Mouse (Mus musculus) forebrain, embryonic 13.5 days (tissue): ENCODE data around the gene Vgll4. TPM values are rescaled to one million over a fixed set of nuclear protein-coding genes. Genes with fewer than 3 reads are reported as not detected.

Source experiments
- ATAC-seq: fragments of 200-750 bp; cut with Nextera tagmentation; 2 replicates; pipeline ENCODE4 v1.8.0; 2017
- H3K27ac ChIP-seq: fragments of 300-500 bp; sonication (generic); 2 replicates; pipeline ENCODE4 v1.5.1; 2015; ENCODE audit warnings: inconsistent platforms, mild to moderate bottlenecking, moderate library complexity
- H3K27me3 ChIP-seq: fragments of 300-500 bp; sonication (generic); 2 replicates; pipeline ENCODE4 v1.6.1; 2015; ENCODE audit warnings: mild to moderate bottlenecking, inconsistent platforms
- H3K36me3 ChIP-seq: fragments of 300-500 bp; sonication (generic); 2 replicates; pipeline ENCODE4 v1.6.1; 2015; ENCODE audit warnings: mild to moderate bottlenecking, inconsistent platforms; ENCODE audit not compliant: poor library complexity, severe bottlenecking
- H3K4me1 ChIP-seq: fragments of 300-500 bp; sonication (generic); 2 replicates; pipeline ENCODE4 v1.6.1; 2015; ENCODE audit warnings: inconsistent platforms
- H3K4me2 ChIP-seq: fragments of 300-500 bp; sonication (generic); 2 replicates; pipeline ENCODE4 v1.6.1; 2015; ENCODE audit warnings: inconsistent platforms, mild to moderate bottlenecking, moderate library complexity
- H3K4me3 ChIP-seq: fragments of 300-500 bp; sonication (generic); 2 replicates; pipeline ENCODE4 v1.5.1; 2015; ENCODE audit warnings: mild to moderate bottlenecking, inconsistent platforms
- H3K9ac ChIP-seq: fragments of 300-500 bp; sonication (generic); 2 replicates; pipeline ENCODE4 v1.6.1; 2015; ENCODE audit warnings: mild to moderate bottlenecking, inconsistent platforms
- H3K9me3 ChIP-seq: fragments of 300-500 bp; sonication (generic); replicated peaks from 2 replicates; pipeline ENCODE4 v1.6.1; 2016; ENCODE audit warnings: inconsistent platforms
- WGBS: fragments of 180-500 bp; shearing (Covaris S2); methylation state at CpG from one replicate; pipeline ENCODE4 v1.1.7; 2015; 5-methylcytosine and 5-hydroxymethylcytosine counted together
- polyA plus RNA-seq: library from polyadenylated mRNA; unstranded; fragments of >200 nt; fragmentation: Nextera tagmentation; extraction: Ambion mirVana; gene quantifications from 2 replicates; pipeline ENCODE4 v1.2.1, GENCODE M21; 2015

Gene Vgll4
- polyA plus RNA-seq, 1 experiment from 2014 or later, result 84.3 TPM

GRCm38 (mm10) chr6:114958249-114959011 lies 11.4 kb downstream of the Vgll4 start:
- H3K4me1 ChIP-seq, result no peaks in the 10 kb centered on the region
- no peak for ATAC-seq
- H3K36me3 ChIP-seq, result no peaks in the 10 kb centered on the region
- H3K4me2 ChIP-seq, result no peak overlapping the region
- H3K27ac ChIP-seq, result no peak overlapping the region
- H3K9me3 ChIP-seq, result no peaks in the 10 kb centered on the region
- 82% methylated on average over 10 of the region's 10 CpGs for WGBS
- H3K4me3 ChIP-seq, result no peak overlapping the region
- H3K9ac ChIP-seq, result no peak overlapping the region
- H3K27me3 ChIP-seq, result no peaks in the 10 kb centered on the region

- ATAC-seq, result no peak
- Histone ChIP-seq H3K4me3 (no peak overlapping the region), H3K4me1 (peaks cover under 1% of the 10 kb centered on the region), H3K9ac (no peak overlapping the region), H3K36me3 (no peaks in the 10 kb centered on the region), H3K27me3 (no peaks in the 10 kb centered on the region), H3K27ac (no peak overlapping the region), H3K9me3 (no peaks in the 10 kb centered on the region), H3K4me2 (no peak overlapping the region)
- 81% methylated on average over 12 of the region's 12 CpGs for WGBS
These were observed 12.0 kb downstream of the Vgll4 start for GRCm38 (mm10) chr6:114957756-114958155.

GRCm38 (mm10) chr6:114954496-114954895 lies 15.3 kb downstream of the Vgll4 start:
- no peak for ATAC-seq
- H3K27ac ChIP-seq, result no peak overlapping the region
- H3K27me3 ChIP-seq, result no peaks in the 10 kb centered on the region
- no peak overlapping the region for H3K4me3 ChIP-seq
- no peak overlapping the region for H3K9ac ChIP-seq
- H3K4me1 ChIP-seq, result peaks cover 14% of the 10 kb centered on the region
- no peaks in the 10 kb centered on the region for H3K36me3 ChIP-seq
- whole genome bisulfite sequencing, result 87% methylated on average over 5 of the region's 5 CpGs
- H3K9me3 ChIP-seq, result no peaks in the 10 kb centered on the region
- H3K4me2 ChIP-seq, result no peak overlapping the region

- Histone ChIP-seq H3K4me3 (no peak overlapping the region), H3K4me1 (peaks cover 14% of the 10 kb centered on the region), H3K4me2 (no peak overlapping the region), H3K9me3 (no peaks in the 10 kb centered on the region), H3K36me3 (no peaks in the 10 kb centered on the region), H3K9ac (no peak overlapping the region), H3K27me3 (no peaks in the 10 kb centered on the region), H3K27ac (no peak overlapping the region)
- WGBS, result 97% methylated on average over 5 of the region's 5 CpGs
- ATAC-seq, result no peak
These were observed 16.2 kb downstream of the Vgll4 start for GRCm38 (mm10) chr6:114953601-114954000.

- ATAC-seq, result peak; percentile 85
- H3K36me3 ChIP-seq, result no peaks in the 10 kb centered on the region
- WGBS, result 14% methylated on average over 5 of the region's 5 CpGs
- H3K9ac ChIP-seq, result no peak overlapping the region
- peaks cover 14% of the 10 kb centered on the region for H3K4me1 ChIP-seq
- H3K4me2 ChIP-seq, result no peak overlapping the region
- no peaks in the 10 kb centered on the region for H3K9me3 ChIP-seq
- H3K27ac ChIP-seq, result peak overlapping the region; percentile 81
- H3K27me3 ChIP-seq, result no peaks in the 10 kb centered on the region
- H3K4me3 ChIP-seq, result no peak overlapping the region
These were observed 17.4 kb downstream of the Vgll4 start for GRCm38 (mm10) chr6:114952356-114952755.

GRCm38 (mm10) chr6:114944456-114945438 lies 25.0 kb downstream of the Vgll4 start:
- ATAC-seq, result no peak

GRCm38 (mm10) chr6:114941201-114941849 lies 28.5 kb downstream of the Vgll4 start:
- H3K9me3 ChIP-seq, result no peaks in the 10 kb centered on the region
- H3K4me2 ChIP-seq, result no peak overlapping the region
- H3K4me3 ChIP-seq, result no peak overlapping the region
- no peaks in the 10 kb centered on the region for H3K27me3 ChIP-seq
- WGBS, result 78% methylated on average over 8 of the region's 8 CpGs
- no peak for ATAC-seq
- no peak overlapping the region for H3K27ac ChIP-seq
- no peak overlapping the region for H3K9ac ChIP-seq
- no peaks in the 10 kb centered on the region for H3K4me1 ChIP-seq
- no peaks in the 10 kb centered on the region for H3K36me3 ChIP-seq

More at GRCm38 (mm10) chr6:114944456-114945438, 25.0 kb downstream of the Vgll4 start:
- Histone ChIP-seq H3K27ac (no peak overlapping the region), H3K9me3 (no peaks in the 10 kb centered on the region), H3K36me3 (no peaks in the 10 kb centered on the region), H3K27me3 (no peaks in the 10 kb centered on the region), H3K9ac (no peak overlapping the region), H3K4me3 (no peak overlapping the region), H3K4me1 (no peaks in the 10 kb centered on the region), H3K4me2 (no peak overlapping the region)
- WGBS, result 88% methylated on average over 14 of the region's 14 CpGs

GRCm38 (mm10) chr6:114939666-114940065 lies 30.1 kb downstream of the Vgll4 start:
- no peak overlapping the region for H3K4me3 ChIP-seq
- H3K4me2 ChIP-seq, result no peak overlapping the region
- no peaks in the 10 kb centered on the region for H3K4me1 ChIP-seq
- no peak overlapping the region for H3K27ac ChIP-seq
- no peak overlapping the region for H3K9ac ChIP-seq
- no peaks in the 10 kb centered on the region for H3K9me3 ChIP-seq
- H3K36me3 ChIP-seq, result no peaks in the 10 kb centered on the region
- no peaks in the 10 kb centered on the region for H3K27me3 ChIP-seq
- WGBS, result 73% methylated on average over 2 of the region's 2 CpGs
- ATAC-seq, result no peak

GRCm38 (mm10) chr6:114936941-114937313 lies 32.9 kb downstream of the Vgll4 start:
- Histone ChIP-seq H3K4me1 (peaks cover 4% of the 10 kb centered on the region; the same call in 1 of the 2 replicates), H3K27me3 (no peaks in the 10 kb centered on the region), H3K4me3 (no peak overlapping the region), H3K9ac (no peak overlapping the region), H3K36me3 (no peaks in the 10 kb centered on the region), H3K9me3 (no peaks in the 10 kb centered on the region), H3K4me2 (no peak overlapping the region), H3K27ac (no peak overlapping the region)
- 85% methylated on average over 5 of the region's 5 CpGs for WGBS
- ATAC-seq, result no peak

- no peak overlapping the region for H3K4me3 ChIP-seq
- no peak for ATAC-seq
- H3K9ac ChIP-seq, result no peak overlapping the region
- WGBS, result 79% methylated on average over 19 of the region's 19 CpGs
- peaks cover 9% of the 10 kb centered on the region for H3K4me1 ChIP-seq
- no peak overlapping the region for H3K27ac ChIP-seq
- H3K4me2 ChIP-seq, result no peak overlapping the region
- H3K36me3 ChIP-seq, result no peaks in the 10 kb centered on the region
- no peaks in the 10 kb centered on the region for H3K27me3 ChIP-seq
- H3K9me3 ChIP-seq, result no peaks in the 10 kb centered on the region
These were observed 33.4 kb downstream of the Vgll4 start for GRCm38 (mm10) chr6:114936297-114936940.

GRCm38 (mm10) chr6:114935362-114935761 lies 34.4 kb downstream of the Vgll4 start:
- Histone ChIP-seq H3K4me1 (peaks cover 20% of the 10 kb centered on the region), H3K9me3 (no peaks in the 10 kb centered on the region), H3K4me3 (no peak overlapping the region), H3K9ac (no peak overlapping the region), H3K27ac (no peak overlapping the region), H3K27me3 (no peaks in the 10 kb centered on the region), H3K4me2 (no peak overlapping the region), H3K36me3 (no peaks in the 10 kb centered on the region)
- no peak for ATAC-seq
- WGBS, result 83% methylated on average over 3 of the region's 3 CpGs
